Mouse (Mus musculus): Measurements from ENCODE around the gene Hbq1a. TPM values are rescaled to one million over a fixed set of nuclear protein-coding genes. Genes with fewer than 3 reads are reported as not detected.
"Not testable (repeated sequence)": the region's sequence is repeated elsewhere in the genome, so short reads cannot be mapped to it uniquely, and the experiment has no call there.

The Hbq1a gene
- polyA plus RNA-seq, 1 experiment from 2014 or later: 1.2 TPM

- ATAC-seq (ENCODE audit: insufficient number of reproducible peaks, insufficient read depth, low FRiP score, low read depth); H3K27ac ChIP-seq (replicated peaks in 1 of 2; ENCODE audit: control insufficient read depth in 1 of 2, insufficient read depth in 1 of 2, low read depth in 2 of 2, low read length in 2 of 2); H3K9ac ChIP-seq (ENCODE audit: low read length); H3K9me3 ChIP-seq (ENCODE audit: control insufficient read depth, low read length); H3K36me3 ChIP-seq (ENCODE audit: control insufficient read depth, insufficient read depth, low read length); H3K4me2 ChIP-seq (ENCODE audit: low read length); H3K4me3 ChIP-seq (ENCODE audit: control insufficient read depth in 1 of 2, insufficient read depth in 1 of 2, low read depth in 1 of 2, low read length in 2 of 2); H3K4me1 ChIP-seq (ENCODE audit: control insufficient read depth in 2 of 2, insufficient read depth in 2 of 2, low read length in 2 of 2): not testable (repeated sequence)
- peaks cover 26% of the 10 kb centered on the region for H3K27me3 ChIP-seq (ENCODE audit: control insufficient read depth, insufficient read depth, low read length)
These were observed 14.0 kb upstream of the Hbq1a start for GRCm38 (mm10) chr11:32285887-32286286.

DNA sequence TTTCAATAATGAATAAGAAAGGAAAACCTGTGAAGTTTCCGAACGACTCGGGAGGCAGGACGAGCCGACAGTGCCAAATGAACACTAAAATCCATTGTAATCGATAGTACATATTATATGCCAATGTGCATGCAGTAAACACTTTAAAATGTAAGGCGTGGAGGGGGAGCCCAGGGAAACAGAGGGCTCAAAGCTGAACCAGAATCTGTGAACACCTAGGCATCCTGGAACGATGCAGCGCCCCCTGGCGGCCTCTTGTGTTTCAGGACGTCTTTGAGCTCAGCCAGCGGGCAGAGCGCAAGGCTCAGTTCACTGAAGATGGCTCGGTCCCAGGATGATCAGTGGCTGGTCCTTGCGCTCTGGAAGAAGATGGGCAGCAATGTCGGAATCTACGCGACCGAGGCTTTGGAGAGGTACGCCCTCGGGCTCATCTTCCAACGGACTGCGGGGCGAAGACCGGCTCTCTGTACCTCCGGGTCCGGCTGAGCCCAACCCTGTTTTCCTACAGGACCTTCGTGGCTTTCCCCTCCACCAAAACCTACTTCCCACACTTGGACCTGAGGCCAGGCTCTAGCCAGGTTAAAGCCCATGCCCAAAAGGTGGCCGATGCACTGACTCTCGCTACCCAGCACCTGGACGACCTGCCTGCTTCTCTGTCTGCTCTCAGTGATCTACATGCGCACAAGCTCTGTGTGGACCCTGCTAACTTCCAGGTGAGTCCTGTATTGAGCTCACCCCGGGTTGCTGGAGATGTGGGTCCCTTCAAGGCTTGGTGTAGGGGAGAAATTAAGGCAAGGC is 13.0 kb upstream of the Hbq1a start, which contains the start of gene Hbq1b:
Hbq1b (plus strand) TSS at position 271 of the 798 bp plus-strand sequence.
- not testable (repeated sequence) for ATAC-seq (ENCODE audit: insufficient number of reproducible peaks, insufficient read depth, low FRiP score, low read depth); H3K9me3 ChIP-seq (ENCODE audit: control insufficient read depth, low read length); H3K27ac ChIP-seq (replicated peaks in 1 of 2; ENCODE audit: control insufficient read depth in 1 of 2, insufficient read depth in 1 of 2, low read depth in 2 of 2, low read length in 2 of 2); H3K9ac ChIP-seq (ENCODE audit: low read length); H3K36me3 ChIP-seq (ENCODE audit: control insufficient read depth, insufficient read depth, low read length); H3K4me1 ChIP-seq (ENCODE audit: control insufficient read depth in 2 of 2, insufficient read depth in 2 of 2, low read length in 2 of 2)
- H3K4me2 ChIP-seq (ENCODE audit: low read length): peak within 1 kb of the TSS; percentile 50
- 19% methylated on average over 30 of the region's 33 CpGs for WGBS
- peak within 1 kb of the TSS in 1 of 2 experiments; percentile 25; a peak in 3 of 4 replicates for H3K4me3 ChIP-seq (ENCODE audit: control insufficient read depth in 1 of 2, insufficient read depth in 1 of 2, low read depth in 1 of 2, low read length in 2 of 2)
- H3K27me3 ChIP-seq (ENCODE audit: control insufficient read depth, insufficient read depth, low read length): peaks cover 18% of the 10 kb centered on the region

DNA sequence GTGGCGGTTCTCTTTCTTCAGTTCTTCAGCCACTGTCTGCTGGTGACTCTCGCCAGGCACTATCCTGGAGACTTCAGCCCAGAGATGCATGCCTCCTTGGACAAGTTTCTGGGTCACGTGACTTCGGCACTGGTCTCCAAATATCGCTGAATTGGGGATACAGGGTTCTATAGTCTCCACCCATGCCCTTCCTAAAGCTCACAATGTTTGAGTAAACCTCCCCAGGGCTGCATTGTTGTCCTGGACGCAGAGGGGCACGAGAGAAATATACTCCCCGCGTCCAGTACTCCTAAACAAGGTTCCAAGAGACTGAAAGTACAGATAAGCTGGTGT is 12.4 kb upstream of the Hbq1a start:
- no peak overlapping the region for H3K4me3 ChIP-seq (ENCODE audit: control insufficient read depth in 1 of 2, insufficient read depth in 1 of 2, low read depth in 1 of 2, low read length in 2 of 2)
- WGBS: 60% methylated on average over 9 of the region's 9 CpGs
- H3K9ac ChIP-seq (ENCODE audit: low read length): no peak overlapping the region
- H3K4me2 ChIP-seq (ENCODE audit: low read length): no peak overlapping the region
- no peak for ATAC-seq (ENCODE audit: insufficient number of reproducible peaks, insufficient read depth, low FRiP score, low read depth)
- no peak overlapping the region for H3K27ac ChIP-seq (replicated peaks in 1 of 2; ENCODE audit: control insufficient read depth in 1 of 2, insufficient read depth in 1 of 2, low read depth in 2 of 2, low read length in 2 of 2)
- peaks cover 18% of the 10 kb centered on the region for H3K27me3 ChIP-seq (ENCODE audit: control insufficient read depth, insufficient read depth, low read length)
- H3K9me3 ChIP-seq (ENCODE audit: control insufficient read depth, low read length): no peaks in the 10 kb centered on the region
- H3K36me3 ChIP-seq (ENCODE audit: control insufficient read depth, insufficient read depth, low read length): no peaks in the 10 kb centered on the region
- no peaks in the 10 kb centered on the region for H3K4me1 ChIP-seq (ENCODE audit: control insufficient read depth in 2 of 2, insufficient read depth in 2 of 2, low read length in 2 of 2)

- H3K4me1 ChIP-seq (ENCODE audit: control insufficient read depth in 2 of 2, insufficient read depth in 2 of 2, low read length in 2 of 2); H3K9ac ChIP-seq (ENCODE audit: low read length); H3K4me3 ChIP-seq (ENCODE audit: control insufficient read depth in 1 of 2, insufficient read depth in 1 of 2, low read depth in 1 of 2, low read length in 2 of 2); H3K4me2 ChIP-seq (ENCODE audit: low read length); ATAC-seq (ENCODE audit: insufficient number of reproducible peaks, insufficient read depth, low FRiP score, low read depth); H3K9me3 ChIP-seq (ENCODE audit: control insufficient read depth, low read length); H3K27ac ChIP-seq (replicated peaks in 1 of 2; ENCODE audit: control insufficient read depth in 1 of 2, insufficient read depth in 1 of 2, low read depth in 2 of 2, low read length in 2 of 2); H3K36me3 ChIP-seq (ENCODE audit: control insufficient read depth, insufficient read depth, low read length): not testable (repeated sequence)
- peaks cover 12% of the 10 kb centered on the region for H3K27me3 ChIP-seq (ENCODE audit: control insufficient read depth, insufficient read depth, low read length)
- WGBS: 82% methylated on average over 4 of the region's 4 CpGs
These were observed 7.0 kb upstream of the Hbq1a start for GRCm38 (mm10) chr11:32292819-32293218.

DNA sequence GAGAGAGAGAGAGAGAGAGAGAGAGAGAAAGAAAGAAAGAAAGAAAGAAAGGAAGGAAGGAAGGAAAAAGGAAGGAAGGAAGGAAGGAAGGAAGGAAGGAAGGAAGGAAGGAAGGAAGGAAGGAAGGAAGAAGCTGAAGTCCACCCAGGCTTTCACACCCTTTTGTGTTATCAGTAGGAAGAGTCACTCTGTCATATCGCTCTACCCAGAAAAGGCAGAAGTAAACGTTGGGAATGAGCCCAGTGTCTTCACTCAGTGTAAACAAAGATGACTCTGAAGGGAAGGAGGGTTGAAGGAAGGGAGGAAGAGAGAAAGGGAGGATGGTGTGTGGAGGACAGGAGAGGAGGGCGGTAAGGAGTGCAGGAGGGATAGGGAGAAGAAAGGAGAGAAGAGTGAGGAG is 6.4 kb upstream of the Hbq1a start:
- H3K4me2 ChIP-seq (ENCODE audit: low read length); H3K36me3 ChIP-seq (ENCODE audit: control insufficient read depth, insufficient read depth, low read length); H3K9ac ChIP-seq (ENCODE audit: low read length): not testable (repeated sequence)

GRCm38 (mm10) chr11:32296203-32296602 is 3.7 kb upstream of the Hbq1a start, which contains the start of gene Hba-a2:
Gene Hba-a2 (plus strand): TSS chr11:32296489.
- H3K4me2 ChIP-seq (ENCODE audit: low read length); H3K27ac ChIP-seq (replicated peaks in 1 of 2; ENCODE audit: control insufficient read depth in 1 of 2, insufficient read depth in 1 of 2, low read depth in 2 of 2, low read length in 2 of 2); H3K9me3 ChIP-seq (ENCODE audit: control insufficient read depth, low read length); H3K36me3 ChIP-seq (ENCODE audit: control insufficient read depth, insufficient read depth, low read length); H3K4me3 ChIP-seq (ENCODE audit: control insufficient read depth in 1 of 2, insufficient read depth in 1 of 2, low read depth in 1 of 2, low read length in 2 of 2); H3K4me1 ChIP-seq (ENCODE audit: control insufficient read depth in 2 of 2, insufficient read depth in 2 of 2, low read length in 2 of 2); H3K9ac ChIP-seq (ENCODE audit: low read length): not testable (repeated sequence)
- peaks cover 18% of the 10 kb centered on the region for H3K27me3 ChIP-seq (ENCODE audit: control insufficient read depth, insufficient read depth, low read length)
- WGBS: no CpG with 5 or more reads among the region's 4 CpGs
- peak; percentile 51 for ATAC-seq (ENCODE audit: insufficient number of reproducible peaks, insufficient read depth, low FRiP score, low read depth)

More for the DNA sequence above, 6.4 kb upstream of the Hbq1a start:
- not testable (repeated sequence) for H3K27ac ChIP-seq (replicated peaks in 1 of 2; ENCODE audit: control insufficient read depth in 1 of 2, insufficient read depth in 1 of 2, low read depth in 2 of 2, low read length in 2 of 2); H3K9me3 ChIP-seq (ENCODE audit: control insufficient read depth, low read length); H3K4me3 ChIP-seq (ENCODE audit: control insufficient read depth in 1 of 2, insufficient read depth in 1 of 2, low read depth in 1 of 2, low read length in 2 of 2); ATAC-seq (ENCODE audit: insufficient number of reproducible peaks, insufficient read depth, low FRiP score, low read depth); H3K4me1 ChIP-seq (ENCODE audit: control insufficient read depth in 2 of 2, insufficient read depth in 2 of 2, low read length in 2 of 2)
- peaks cover 16% of the 10 kb centered on the region; the same call in 1 of the 2 replicates for H3K27me3 ChIP-seq (ENCODE audit: control insufficient read depth, insufficient read depth, low read length)
- WGBS: 54% methylated on average over 3 of the region's 3 CpGs

GRCm38 (mm10) chr11:32297417-32297816 is 2.5 kb upstream of the Hbq1a start:
- H3K27ac ChIP-seq (replicated peaks in 1 of 2; ENCODE audit: control insufficient read depth in 1 of 2, insufficient read depth in 1 of 2, low read depth in 2 of 2, low read length in 2 of 2); H3K36me3 ChIP-seq (ENCODE audit: control insufficient read depth, insufficient read depth, low read length); H3K9ac ChIP-seq (ENCODE audit: low read length); H3K9me3 ChIP-seq (ENCODE audit: control insufficient read depth, low read length); H3K4me3 ChIP-seq (ENCODE audit: control insufficient read depth in 1 of 2, insufficient read depth in 1 of 2, low read depth in 1 of 2, low read length in 2 of 2); H3K4me1 ChIP-seq (ENCODE audit: control insufficient read depth in 2 of 2, insufficient read depth in 2 of 2, low read length in 2 of 2); ATAC-seq (ENCODE audit: insufficient number of reproducible peaks, insufficient read depth, low FRiP score, low read depth); H3K4me2 ChIP-seq (ENCODE audit: low read length): not testable (repeated sequence)
- H3K27me3 ChIP-seq (ENCODE audit: control insufficient read depth, insufficient read depth, low read length): peaks cover 26% of the 10 kb centered on the region
- WGBS: 13% methylated on average over 2 of the region's 2 CpGs

Measured in heart, embryonic 14.5 days (tissue).